Mouse (Mus musculus) layer of hippocampus, adult 9-11 months (tissue): Measurements from ENCODE around the gene Uhrf2.

Experiments used
- DNase-seq: peaks from one replicate; pipeline ENCODE4 v3.0.0; 2022

Uhrf2 gene

GRCm38 (mm10) chr19:30125670-30126059, 95.4 kb downstream of the Uhrf2 start:
- DNase-seq = no peak

- DNase-seq = no peak
Observed at GRCm38 (mm10) chr19:30128177-30128576, 97.9 kb downstream of the Uhrf2 start.

- DNase-seq = no peak
Observed at GRCm38 (mm10) chr19:30136308-30136707, 106.0 kb downstream of the Uhrf2 start.
